Mouse (Mus musculus) ES-Bruce4 (cell line): Measurements from ENCODE around the gene Fancd2os. TPM values are rescaled to one million over a fixed set of nuclear protein-coding genes. Genes with fewer than 3 reads are reported as not detected.

Experiments used
- H3K27ac ChIP-seq: 2 replicates; pipeline ENCODE4 v1.5.1; 2012; ENCODE audit warnings: low read length, inconsistent platforms; ENCODE audit not compliant: insufficient read depth
- H3K27me3 ChIP-seq: 2 replicates; pipeline ENCODE4 v1.6.1; 2012; ENCODE audit warnings: mild to moderate bottlenecking, low read length, inconsistent platforms; ENCODE audit not compliant: control insufficient read depth, poor library complexity, insufficient read depth, severe bottlenecking
- H3K36me3 ChIP-seq: 2 replicates; pipeline ENCODE4 v1.6.1; 2012; ENCODE audit warnings: inconsistent platforms, mild to moderate bottlenecking, low read length, moderate library complexity; ENCODE audit not compliant: control insufficient read depth, poor library complexity, insufficient read depth, severe bottlenecking
- H3K4me1 ChIP-seq: one replicate; pipeline ENCODE4 v1.8.1; 2011; ENCODE audit warnings: low read length; ENCODE audit not compliant: control insufficient read depth, insufficient read depth
- H3K4me3 ChIP-seq: 2 replicates; pipeline ENCODE4 v1.5.1; 2011; ENCODE audit warnings: low read depth, mild to moderate bottlenecking, low read length
- H3K9ac ChIP-seq: 2 replicates; pipeline ENCODE4 v1.6.1; 2012; ENCODE audit warnings: low read depth, mild to moderate bottlenecking, inconsistent platforms; ENCODE audit not compliant: poor library complexity, severe bottlenecking
- H3K9me3 ChIP-seq: replicated peaks from 2 replicates; pipeline ENCODE4 v1.6.1; 2012; ENCODE audit warnings: mild to moderate bottlenecking, low read length, inconsistent platforms; ENCODE audit not compliant: control insufficient read depth, poor library complexity, insufficient read depth, severe bottlenecking
- CTCF ChIP-seq: IDR thresholded peaks from one replicate; pipeline ENCODE4 v1.8.1; 2011; ENCODE audit warnings: low read depth, low read length
- EP300 ChIP-seq: IDR thresholded peaks from 2 replicates; pipeline ENCODE4 v1.6.1; 2011; ENCODE audit warnings: low read depth, low read length; ENCODE audit not compliant: insufficient read depth
- POLR2A ChIP-seq: IDR thresholded peaks from one replicate; pipeline ENCODE4 v1.8.1; 2011; ENCODE audit warnings: low read length; ENCODE audit not compliant: insufficient read depth
- polyA plus RNA-seq: library from polyadenylated mRNA; stranded (reverse); fragments of >200 nt; gene quantifications from 2 replicates; pipeline ENCODE4 v1.2.4, GENCODE M21; 2011; ENCODE audit warnings: low read depth; ENCODE audit not compliant: missing spikeins, insufficient read depth, insufficient read length

The Fancd2os gene
- polyA plus RNA-seq, 1 experiment: not detected

GRCm38 (mm10) chr6:113603993-113604392, 3.5 kb upstream of the Fancd2os start:
- H3K36me3 ChIP-seq: 0 out of 2 replicates have a peak, but pooled peaks cover 2% of the 10 kb centered on the region
- no peak overlapping the region for H3K27ac ChIP-seq
- H3K4me3 ChIP-seq: peak overlapping the region; percentile 96
- TF ChIP-seq CTCF: no peak
- no peak for TF ChIP-seq EP300
- TF ChIP-seq POLR2A: no peak
- H3K27me3 ChIP-seq: no peaks in the 10 kb centered on the region
- no peaks in the 10 kb centered on the region for H3K4me1 ChIP-seq
- H3K9me3 ChIP-seq: no peaks in the 10 kb centered on the region
- H3K9ac ChIP-seq: peak overlapping the region; percentile 75

- no peak overlapping the region for H3K4me3 ChIP-seq
- no peaks in the 10 kb centered on the region for H3K27me3 ChIP-seq
- no peak overlapping the region for H3K9ac ChIP-seq
- no peaks in the 10 kb centered on the region for H3K9me3 ChIP-seq
- H3K36me3 ChIP-seq: 0 out of 2 replicates have a peak, but pooled peaks cover 2% of the 10 kb centered on the region
- no peaks in the 10 kb centered on the region for H3K4me1 ChIP-seq
- no peak for TF ChIP-seq EP300
- no peak for TF ChIP-seq POLR2A
- TF ChIP-seq CTCF: no peak
- H3K27ac ChIP-seq: no peak overlapping the region
Observed at GRCm38 (mm10) chr6:113602821-113603220, 2.3 kb upstream of the Fancd2os start.

- peaks cover 8% of the 10 kb centered on the region for H3K36me3 ChIP-seq
- H3K27ac ChIP-seq: peak overlapping the region; percentile 62; the same call in 1 of the 2 replicates
- TF ChIP-seq CTCF (no peak), EP300 (no peak), POLR2A (no peak)
- no peaks in the 10 kb centered on the region for H3K4me1 ChIP-seq
- H3K9me3 ChIP-seq: no peaks in the 10 kb centered on the region
- H3K9ac ChIP-seq: peak overlapping the region; percentile 51
- no peaks in the 10 kb centered on the region for H3K27me3 ChIP-seq
- H3K4me3 ChIP-seq: no peak overlapping the region
Observed at GRCm38 (mm10) chr6:113599833-113600232, 682 bp downstream of the Fancd2os start.

- no peak overlapping the region for H3K9ac ChIP-seq
- no peak overlapping the region for H3K27ac ChIP-seq
- no peak overlapping the region for H3K4me3 ChIP-seq
- H3K9me3 ChIP-seq: no peaks in the 10 kb centered on the region
- TF ChIP-seq EP300 (no peak), POLR2A (no peak), CTCF (no peak)
- no peaks in the 10 kb centered on the region for H3K4me1 ChIP-seq
- H3K27me3 ChIP-seq: no peaks in the 10 kb centered on the region
- H3K36me3 ChIP-seq: peaks cover 8% of the 10 kb centered on the region
Observed at GRCm38 (mm10) chr6:113597945-113598344, 2.6 kb downstream of the Fancd2os start.

GRCm38 (mm10) chr6:113592637-113593036, 7.9 kb downstream of the Fancd2os start:
- Histone ChIP-seq H3K36me3 (peaks cover 21% of the 10 kb centered on the region), H3K9ac (no peak overlapping the region), H3K27ac (no peak overlapping the region), H3K4me1 (no peaks in the 10 kb centered on the region), H3K27me3 (no peaks in the 10 kb centered on the region), H3K4me3 (no peak overlapping the region), H3K9me3 (no peaks in the 10 kb centered on the region)
- no peak for TF ChIP-seq EP300
- no peak for TF ChIP-seq CTCF
- TF ChIP-seq POLR2A: no peak

GRCm38 (mm10) chr6:113586466-113587183, 13.9 kb downstream of the Fancd2os start:
- H3K27me3 ChIP-seq: no peaks in the 10 kb centered on the region
- H3K9me3 ChIP-seq: no peaks in the 10 kb centered on the region
- peaks cover 26% of the 10 kb centered on the region for H3K36me3 ChIP-seq
- no peak overlapping the region for H3K9ac ChIP-seq
- no peak overlapping the region for H3K27ac ChIP-seq
- TF ChIP-seq CTCF (no peak), EP300 (no peak), POLR2A (no peak)
- no peak overlapping the region for H3K4me3 ChIP-seq
- H3K4me1 ChIP-seq: no peaks in the 10 kb centered on the region
